Mouse (Mus musculus): ENCODE measurements around the gene Clcn3. TPM values are rescaled to one million over a fixed set of nuclear protein-coding genes. Genes with fewer than 3 reads are reported as not detected.

Gene Clcn3
- polyA plus RNA-seq, 1 experiment: 4.2 TPM

GRCm38 (mm10) chr8:60890520-60890874 lies 92.6 kb downstream of the Clcn3 start:
- Histone ChIP-seq H3K4me3 (replicated peaks) (peak overlapping the region; percentile 88), H3K27me3 (ENCODE audit: control insufficient read depth) (no peaks in the 10 kb centered on the region), H3K4me1 (ENCODE audit: control insufficient read depth) (peaks cover 50% of the 10 kb centered on the region), H3K36me3 (ENCODE audit: control insufficient read depth) (peaks cover 43% of the 10 kb centered on the region), H3K9me3 (ENCODE audit: control insufficient read depth, low read length) (peaks cover 5% of the 10 kb centered on the region; the same call in 1 of the 2 replicates)
- no peak for TF ChIP-seq TAL1 (IDR thresholded peaks at IDR 0.05; ENCODE audit: low read length)
- TF ChIP-seq GATA1 (IDR thresholded peaks at IDR 0.05; ENCODE audit: low read length): no peak

- Histone ChIP-seq H3K9me3 (ENCODE audit: control insufficient read depth, low read length) (peaks cover 5% of the 10 kb centered on the region; the same call in 1 of the 2 replicates), H3K27me3 (ENCODE audit: control insufficient read depth) (no peaks in the 10 kb centered on the region), H3K4me1 (ENCODE audit: control insufficient read depth) (peaks cover 45% of the 10 kb centered on the region), H3K36me3 (ENCODE audit: control insufficient read depth) (peaks cover 38% of the 10 kb centered on the region), H3K4me3 (replicated peaks) (peak within 1 kb of the TSS; percentile 88)
- TF ChIP-seq GATA1 (IDR thresholded peaks at IDR 0.05; ENCODE audit: low read length) (no peak), TAL1 (IDR thresholded peaks at IDR 0.05; ENCODE audit: low read length) (no peak)
Measured at GRCm38 (mm10) chr8:60889843-60890519, 93.1 kb downstream of the Clcn3 start, which contains the start of gene Hpf1. Hpf1 (plus strand) TSS chr8:60890418.

- no peak for TF ChIP-seq TAL1 (IDR thresholded peaks at IDR 0.05; ENCODE audit: low read length)
- TF ChIP-seq GATA1 (IDR thresholded peaks at IDR 0.05; ENCODE audit: low read length): no peak
- H3K4me3 ChIP-seq (replicated peaks): peak overlapping the region; percentile 88
Measured at GRCm38 (mm10) chr8:60889131-60889842, 93.8 kb downstream of the Clcn3 start.

GRCm38 (mm10) chr8:60886736-60887135 lies 96.4 kb downstream of the Clcn3 start:
- TF ChIP-seq TAL1 (IDR thresholded peaks at IDR 0.05; ENCODE audit: low read length) (no peak), GATA1 (IDR thresholded peaks at IDR 0.05; ENCODE audit: low read length) (no peak)
- H3K4me3 ChIP-seq (replicated peaks): no peak overlapping the region
- H3K36me3 ChIP-seq (ENCODE audit: control insufficient read depth): peaks cover 6% of the 10 kb centered on the region
- H3K9me3 ChIP-seq (ENCODE audit: control insufficient read depth, low read length): peaks cover under 1% of the 10 kb centered on the region; the same call in 1 of the 2 replicates
- peaks cover 20% of the 10 kb centered on the region for H3K4me1 ChIP-seq (ENCODE audit: control insufficient read depth)
- H3K27me3 ChIP-seq (ENCODE audit: control insufficient read depth): no peaks in the 10 kb centered on the region

More at GRCm38 (mm10) chr8:60889131-60889842, 93.8 kb downstream of the Clcn3 start:
- H3K36me3 ChIP-seq (ENCODE audit: control insufficient read depth): peaks cover 31% of the 10 kb centered on the region
- H3K9me3 ChIP-seq (ENCODE audit: control insufficient read depth, low read length): peaks cover 5% of the 10 kb centered on the region; the same call in 1 of the 2 replicates
- H3K27me3 ChIP-seq (ENCODE audit: control insufficient read depth): no peaks in the 10 kb centered on the region
- H3K4me1 ChIP-seq (ENCODE audit: control insufficient read depth): peaks cover 42% of the 10 kb centered on the region

- Histone ChIP-seq H3K36me3 (ENCODE audit: control insufficient read depth) (no peaks in the 10 kb centered on the region), H3K27me3 (ENCODE audit: control insufficient read depth) (no peaks in the 10 kb centered on the region), H3K4me3 (replicated peaks) (no peak overlapping the region), H3K9me3 (ENCODE audit: control insufficient read depth, low read length) (no peaks in the 10 kb centered on the region), H3K4me1 (ENCODE audit: control insufficient read depth) (peaks cover 3% of the 10 kb centered on the region)
- TF ChIP-seq GATA1 (IDR thresholded peaks at IDR 0.05; ENCODE audit: low read length) (no peak), TAL1 (IDR thresholded peaks at IDR 0.05; ENCODE audit: low read length) (no peak)
Measured at GRCm38 (mm10) chr8:60883419-60884137, 99.5 kb downstream of the Clcn3 start.

- no peaks in the 10 kb centered on the region for H3K9me3 ChIP-seq (ENCODE audit: control insufficient read depth, low read length)
- H3K36me3 ChIP-seq (ENCODE audit: control insufficient read depth): no peaks in the 10 kb centered on the region
- H3K27me3 ChIP-seq (ENCODE audit: control insufficient read depth): peaks cover 10% of the 10 kb centered on the region
- TF ChIP-seq GATA1 (IDR thresholded peaks at IDR 0.05; ENCODE audit: low read length) (no peak), TAL1 (IDR thresholded peaks at IDR 0.05; ENCODE audit: low read length) (no peak)
- peaks cover 8% of the 10 kb centered on the region for H3K4me1 ChIP-seq (ENCODE audit: control insufficient read depth)
- no peak overlapping the region for H3K4me3 ChIP-seq (replicated peaks)
Measured at GRCm38 (mm10) chr8:60878617-60879016, 104.5 kb downstream of the Clcn3 start.

- H3K36me3 ChIP-seq (ENCODE audit: control insufficient read depth): no peaks in the 10 kb centered on the region
- peaks cover 2% of the 10 kb centered on the region for H3K4me1 ChIP-seq (ENCODE audit: control insufficient read depth)
- H3K9me3 ChIP-seq (ENCODE audit: control insufficient read depth, low read length): no peaks in the 10 kb centered on the region
- TF ChIP-seq GATA1 (IDR thresholded peaks at IDR 0.05; ENCODE audit: low read length) (no peak), TAL1 (IDR thresholded peaks at IDR 0.05; ENCODE audit: low read length) (no peak)
- H3K27me3 ChIP-seq (ENCODE audit: control insufficient read depth): peaks cover 19% of the 10 kb centered on the region
- no peak overlapping the region for H3K4me3 ChIP-seq (replicated peaks)
Measured at GRCm38 (mm10) chr8:60870231-60871193, 112.6 kb downstream of the Clcn3 start.

GRCm38 (mm10) chr8:60869761-60870160 lies 113.3 kb downstream of the Clcn3 start:
- no peaks in the 10 kb centered on the region for H3K9me3 ChIP-seq (ENCODE audit: control insufficient read depth, low read length)
- peaks cover 19% of the 10 kb centered on the region for H3K27me3 ChIP-seq (ENCODE audit: control insufficient read depth)
- TF ChIP-seq TAL1 (IDR thresholded peaks at IDR 0.05; ENCODE audit: low read length) (no peak), GATA1 (IDR thresholded peaks at IDR 0.05; ENCODE audit: low read length) (no peak)
- H3K4me3 ChIP-seq (replicated peaks): no peak overlapping the region
- H3K4me1 ChIP-seq (ENCODE audit: control insufficient read depth): peaks cover 2% of the 10 kb centered on the region
- H3K36me3 ChIP-seq (ENCODE audit: control insufficient read depth): no peaks in the 10 kb centered on the region

Measured in erythroblast, embryonic 14.5 days (primary cell).